Comparison of ENCODE assay signal across 11 mouse cellular contexts in genomic region chr10:74463972-74464371, GRCm38 (mm10).
DNase-seq lines count a peak whose midpoint lies in the region; ATAC-seq and TF ChIP-seq lines count a peak whose summit lies in the region.
"Had no signal": no experiment of that assay in that cellular context is flagged by ENCODE, and none has a peak within 500 bp of the region (broad histone marks: within the 10 kb centered on the region; RNA-seq: fewer than 3 reads in every experiment).

No protein-coding gene starts in this region.

- H3K4me3 ChIP-seq in heart, postnatal 0 days (ENCODE audit: low read depth, low read length): no peak overlapping the region
- H3K4me3 ChIP-seq in midbrain, embryonic 12.5 days: no peak overlapping the region
- no peak overlapping the region for H3K4me3 ChIP-seq in midbrain, embryonic 16.5 days (ENCODE audit: low read depth, low read length)
- H3K4me3 ChIP-seq: limb, embryonic 12.5 days had no signal

- peak; percentile 42 for TF ChIP-seq CTCF in heart, postnatal 0 days (IDR thresholded peaks at IDR 0.05; ENCODE audit: low read depth)

- peak; percentile 19 for DNase-seq in heart, postnatal 0 days (ENCODE audit: low spot score)
- no peak for DNase-seq in heart, adult 11 months
- DNase-seq in embryo, embryonic 11 days: peak; percentile 56
- peak; percentile 38 for DNase-seq in telencephalon, adult 2 months (ENCODE audit: low read depth, low spot score)
- DNase-seq in spleen, adult 12 weeks (ENCODE audit: low spot score): no peak
- no peak for DNase-seq in thymus, postnatal 14 days
- DNase-seq: cerebellum, adult 8-10 months had no signal

- TF ChIP-seq EP300 in heart, postnatal 0 days (IDR thresholded peaks at IDR 0.05; ENCODE audit: low read depth): no peak

- H3K27me3 ChIP-seq in heart, postnatal 0 days (ENCODE audit: control insufficient read depth, insufficient read depth, low read length): no peaks in the 10 kb centered on the region
- no peaks in the 10 kb centered on the region for H3K27me3 ChIP-seq in midbrain, embryonic 12.5 days
- H3K27me3 ChIP-seq in midbrain, embryonic 16.5 days (ENCODE audit: control insufficient read depth, insufficient read depth, low read depth, low read length): no peaks in the 10 kb centered on the region
- H3K27me3 ChIP-seq: limb, embryonic 12.5 days had no signal

- H3K27ac ChIP-seq in heart, postnatal 0 days (ENCODE audit: low read depth): no peak overlapping the region
- H3K27ac ChIP-seq in midbrain, embryonic 12.5 days (replicated peaks): no peak overlapping the region
- no peak overlapping the region for H3K27ac ChIP-seq in midbrain, embryonic 16.5 days (ENCODE audit: low read length)
- H3K27ac ChIP-seq: limb, embryonic 12.5 days had no signal

- no peak overlapping the region for H3K4me2 ChIP-seq in heart, postnatal 0 days (ENCODE audit: low read depth, low read length)
- H3K4me2 ChIP-seq in midbrain, embryonic 12.5 days (replicated peaks): no peak overlapping the region
- no peak overlapping the region for H3K4me2 ChIP-seq in midbrain, embryonic 16.5 days (ENCODE audit: low read length)
- H3K4me2 ChIP-seq: limb, embryonic 12.5 days had no signal

- H3K4me1 ChIP-seq in heart, postnatal 0 days (ENCODE audit: control insufficient read depth, insufficient read depth): no peaks in the 10 kb centered on the region
- H3K4me1 ChIP-seq in midbrain, embryonic 12.5 days: no peaks in the 10 kb centered on the region
- H3K4me1 ChIP-seq in midbrain, embryonic 16.5 days (ENCODE audit: control insufficient read depth, insufficient read depth, low read length): no peaks in the 10 kb centered on the region
- H3K4me1 ChIP-seq: limb, embryonic 12.5 days had no signal

- no peaks in the 10 kb centered on the region for H3K36me3 ChIP-seq in heart, postnatal 0 days (replicated peaks; ENCODE audit: control insufficient read depth, insufficient read depth, low read length)
- no peaks in the 10 kb centered on the region for H3K36me3 ChIP-seq in midbrain, embryonic 12.5 days
- H3K36me3 ChIP-seq in midbrain, embryonic 16.5 days (ENCODE audit: control insufficient read depth, insufficient read depth, low read length): no peaks in the 10 kb centered on the region
- H3K36me3 ChIP-seq: limb, embryonic 12.5 days had no signal

- no peak overlapping the region for H3K9ac ChIP-seq in heart, postnatal 0 days (replicated peaks; ENCODE audit: low read depth, low read length)
- H3K9ac ChIP-seq in midbrain, embryonic 12.5 days (replicated peaks): no peak overlapping the region
- no peak overlapping the region for H3K9ac ChIP-seq in midbrain, embryonic 16.5 days (ENCODE audit: low read depth, low read length)
- H3K9ac ChIP-seq: limb, embryonic 12.5 days had no signal

- H3K9me3 ChIP-seq in heart, postnatal 0 days (replicated peaks; ENCODE audit: control insufficient read depth, low read length): no peaks in the 10 kb centered on the region
- no peaks in the 10 kb centered on the region for H3K9me3 ChIP-seq in midbrain, embryonic 12.5 days
- no peaks in the 10 kb centered on the region for H3K9me3 ChIP-seq in midbrain, embryonic 16.5 days (replicated peaks; ENCODE audit: control insufficient read depth, low read length, poor library complexity, severe bottlenecking)
- H3K9me3 ChIP-seq: limb, embryonic 12.5 days had no signal

- 26% methylated on average over 2 of the region's 2 CpGs for WGBS in heart, postnatal 0 days
- 22% methylated on average over 2 of the region's 2 CpGs for WGBS in midbrain, embryonic 12.5 days
- 12% methylated on average over 2 of the region's 2 CpGs for WGBS in midbrain, embryonic 16.5 days

- ATAC-seq in heart, postnatal 0 days (ENCODE audit: insufficient read depth, low read depth): no peak
- ATAC-seq in midbrain, embryonic 12.5 days (ENCODE audit: low FRiP score, low read depth): 0 out of 2 replicates have a peak, but pooled peaks have one; percentile 19
- no peak for ATAC-seq in midbrain, embryonic 16.5 days
- ATAC-seq: hindbrain, embryonic 16.5 days had no signal

Comparison
In these comparisons a context has a peak if more than half of its experiments do, and no peak if none do; other contexts are left out.
1. DNase-seq: peak in heart, postnatal 0 days (single experiment), embryo, embryonic 11 days (single experiment) and telencephalon, adult 2 months (single experiment); none in heart, adult 11 months (single experiment), spleen, adult 12 weeks (single experiment) and thymus, postnatal 14 days (single experiment).